Mouse (Mus musculus) left cerebral cortex, postnatal 25 days (tissue): Measurements from ENCODE around the gene Coro7. TPM values are rescaled to one million over a fixed set of nuclear protein-coding genes. Genes with fewer than 3 reads are reported as not detected.
"Not testable (repeated sequence)": the region's sequence is repeated elsewhere in the genome, so short reads cannot be mapped to it uniquely, and the experiment has no call there.

Source experiments
- DNase-seq, 2 experiments: peaks; one replicate each; pipeline ENCODE4 v3.0.0; 2022; ENCODE audit warnings: low spot score in 2 of 2, mixed read lengths in 1 of 2
- intact Hi-C: fragments of 180-260 bp; cut with DNase I; formaldehyde crosslinking; loops from one replicate; pipeline ENCODE4 v1.15.1; 2025
- total RNA-seq, 2 experiments: library from RNA; stranded (reverse); gene quantifications; 2 replicates each; pipeline ENCODE4 v1.2.3; 2021

The Coro7 gene
- total RNA-seq, 2 experiments from 2014 or later: 82.0 to 92.7 TPM

DNA sequence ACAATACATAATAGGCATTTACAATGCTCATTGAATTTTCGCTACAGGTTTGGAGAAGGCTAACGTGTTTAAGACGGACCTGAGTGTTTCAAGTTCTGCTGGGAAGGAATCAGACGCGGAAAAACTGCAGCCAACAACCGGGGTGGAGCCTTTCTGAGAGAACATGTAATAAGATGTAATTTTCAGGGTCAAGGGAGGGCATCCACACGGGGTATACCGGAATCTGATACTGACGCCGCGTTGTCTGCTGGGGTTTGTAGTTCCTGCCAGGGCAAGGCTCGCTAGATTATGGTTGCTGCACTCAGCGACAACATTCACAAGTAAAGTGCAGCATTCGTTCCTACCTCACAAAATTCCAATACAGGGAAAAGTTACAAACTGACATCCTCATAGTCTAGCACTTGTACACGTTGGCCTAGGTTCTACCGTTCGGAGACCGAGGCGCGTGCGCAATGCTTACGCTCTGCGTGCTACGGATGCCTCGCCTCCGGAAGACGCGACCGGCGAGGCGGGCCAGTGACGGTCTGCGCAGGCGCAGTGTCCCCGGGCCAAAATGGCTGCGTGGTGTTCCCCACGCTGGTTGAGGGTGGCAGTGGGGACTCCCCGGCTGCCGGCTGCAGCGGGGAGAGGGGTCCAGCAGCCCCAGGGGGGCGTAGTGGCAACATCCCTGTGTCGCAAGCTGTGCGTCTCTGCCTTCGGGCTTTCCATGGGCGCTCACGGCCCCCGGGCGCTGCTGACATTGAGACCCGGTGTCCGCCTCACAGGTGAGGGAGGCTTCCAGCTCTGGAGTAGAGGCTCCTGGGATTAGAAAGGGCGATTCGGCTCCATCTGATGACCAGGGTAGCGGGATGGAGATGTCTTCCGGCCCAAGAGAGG, 4.2 kb upstream of the Coro7 start:
- peak; percentile 96 to 98 for DNase-seq
- intact Hi-C loops: no loop called here

- intact Hi-C loops: no loop called here
These were observed 3.6 kb upstream of the Coro7 start for GRCm38 (mm10) chr16:4683193-4683580.

DNA sequence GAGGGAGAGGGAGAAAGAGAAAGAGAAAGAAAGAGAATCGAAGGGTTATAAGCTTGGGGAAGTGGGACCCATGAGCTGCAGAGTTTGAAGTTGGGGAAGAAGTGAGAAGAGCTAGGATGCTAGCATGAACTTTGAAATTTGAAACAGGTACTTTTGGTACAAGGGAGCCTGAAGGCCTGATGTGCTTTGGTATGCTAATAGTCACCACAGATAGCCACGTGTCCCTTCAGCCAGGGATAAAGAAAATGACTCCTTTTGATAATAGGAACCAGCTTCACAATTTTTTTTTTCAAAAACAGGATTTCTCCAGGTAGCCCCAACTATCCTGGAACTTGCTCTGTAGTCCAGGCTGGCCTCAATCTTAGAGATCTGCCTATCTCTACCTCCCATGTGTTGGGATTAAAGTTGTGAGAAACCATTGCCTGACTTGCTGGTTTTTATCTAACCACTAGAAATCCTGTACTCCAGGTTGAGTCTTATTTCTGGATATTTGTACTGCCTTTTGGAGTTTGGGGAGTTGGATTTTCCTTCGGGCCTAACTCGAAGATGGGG, 3.1 kb upstream of the Coro7 start:
- no peak for DNase-seq
- intact Hi-C loops: no loop called here

More at GRCm38 (mm10) chr16:4683193-4683580, 3.6 kb upstream of the Coro7 start:
- no peak for DNase-seq

GRCm38 (mm10) chr16:4680922-4681455, 1.4 kb upstream of the Coro7 start:
- not testable (repeated sequence) for DNase-seq

DNA sequence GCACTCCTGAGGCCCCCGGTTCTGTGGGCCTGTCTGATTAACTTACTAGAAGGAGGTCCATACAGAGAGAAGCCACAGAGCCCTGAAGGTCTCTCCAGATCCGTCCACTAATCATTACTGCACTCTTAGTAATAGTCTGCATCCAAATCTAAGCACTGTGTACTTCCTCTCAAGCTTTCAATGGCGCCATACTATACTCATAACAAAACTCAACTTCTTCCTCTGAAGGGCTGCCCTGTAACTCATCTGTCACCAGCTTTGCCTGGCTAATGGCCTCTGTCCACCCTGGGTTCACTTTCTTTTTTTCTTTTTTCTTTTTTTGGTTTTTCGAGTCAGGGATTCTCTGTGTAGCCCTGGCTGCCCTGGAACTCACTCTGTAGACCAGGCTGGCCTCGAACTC, 1.5 kb downstream of the Coro7 start:
- intact Hi-C loops: no loop called here
- no peak for DNase-seq

More at GRCm38 (mm10) chr16:4680922-4681455, 1.4 kb upstream of the Coro7 start:
- intact Hi-C loops: not testable (repeated sequence)

GRCm38 (mm10) chr16:4676836-4677235, 2.7 kb downstream of the Coro7 start:
- no peak for DNase-seq
- intact Hi-C loops: no loop called here

DNA sequence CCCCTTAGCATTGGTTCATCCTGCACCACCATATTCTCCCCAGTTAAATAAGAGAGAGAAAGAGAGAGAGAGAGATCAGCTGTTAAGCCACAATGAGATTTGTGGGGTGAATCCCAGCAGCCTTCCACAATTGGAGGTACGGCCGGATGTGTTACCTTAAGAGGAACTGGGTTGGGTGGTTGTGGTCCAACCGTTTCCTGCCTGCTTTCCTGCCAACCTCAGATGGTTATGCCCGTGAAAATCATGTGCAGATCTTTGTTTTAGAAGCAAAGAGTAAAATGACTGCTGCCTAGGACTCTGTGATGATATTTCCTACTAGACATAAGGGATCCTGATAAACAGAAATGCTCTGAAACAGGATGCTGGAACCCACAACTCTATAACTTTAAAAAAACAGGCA, 5.5 kb downstream of the Coro7 start:
- DNase-seq: no peak
- intact Hi-C loops: no loop called here

DNA sequence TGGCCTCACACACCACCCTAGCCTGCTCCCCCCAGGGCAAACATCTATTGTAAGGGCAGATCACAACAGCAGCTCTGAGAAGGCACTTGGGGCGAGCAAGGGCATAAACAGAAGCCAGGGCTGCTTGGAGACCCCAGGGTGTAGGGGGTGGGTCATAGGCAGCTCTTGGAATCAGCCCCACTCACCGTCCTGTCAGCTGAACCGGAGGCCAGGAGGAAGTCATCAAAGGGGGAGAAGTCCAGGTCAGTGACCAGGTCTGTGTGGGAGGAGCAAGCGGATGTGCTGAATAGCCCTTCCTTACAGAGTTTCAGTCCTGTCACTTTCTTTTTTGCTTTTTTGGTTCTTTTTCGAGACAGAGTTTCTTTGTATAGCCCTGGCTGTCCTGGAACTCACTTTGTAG, 9.3 kb downstream of the Coro7 start:
- DNase-seq: no peak
- intact Hi-C loops: no loop called here

DNA sequence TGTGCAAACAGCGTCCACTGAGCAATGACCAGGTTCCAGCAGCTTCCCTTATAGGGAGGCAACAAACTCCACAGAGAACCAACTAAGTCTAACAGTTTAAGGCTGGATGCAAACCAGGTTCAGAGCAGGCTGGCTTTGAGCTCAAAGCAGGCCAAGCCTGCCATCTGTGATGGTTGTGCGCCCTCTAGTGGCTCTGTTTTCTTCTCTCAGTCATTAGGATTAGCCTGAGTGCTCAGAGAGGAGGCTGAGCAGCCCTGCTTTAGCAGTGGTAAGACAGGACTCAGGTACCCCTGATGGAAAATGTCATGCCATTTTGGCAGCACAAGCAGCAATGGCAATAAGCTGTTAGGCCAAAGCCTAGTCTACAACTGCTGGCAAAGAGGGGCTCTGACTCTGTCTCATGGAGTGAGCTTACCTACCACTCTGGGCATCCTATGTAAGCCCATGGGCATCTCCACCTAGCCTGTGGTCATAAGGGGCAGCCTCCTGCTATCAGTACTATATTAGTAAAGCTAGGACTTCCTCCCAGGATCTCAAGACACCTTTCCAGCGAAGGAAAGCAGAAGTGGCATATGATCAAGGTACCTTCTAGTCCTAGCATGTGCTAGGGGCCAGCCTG, 12.3 kb downstream of the Coro7 start:
- DNase-seq: peak; percentile 88 to 93
- intact Hi-C loops: loop anchor here (1.0 to 5.0 kb wide), 2 partner anchors 37 to 105 kb away; no protein-coding TSS in a partner anchor

DNA sequence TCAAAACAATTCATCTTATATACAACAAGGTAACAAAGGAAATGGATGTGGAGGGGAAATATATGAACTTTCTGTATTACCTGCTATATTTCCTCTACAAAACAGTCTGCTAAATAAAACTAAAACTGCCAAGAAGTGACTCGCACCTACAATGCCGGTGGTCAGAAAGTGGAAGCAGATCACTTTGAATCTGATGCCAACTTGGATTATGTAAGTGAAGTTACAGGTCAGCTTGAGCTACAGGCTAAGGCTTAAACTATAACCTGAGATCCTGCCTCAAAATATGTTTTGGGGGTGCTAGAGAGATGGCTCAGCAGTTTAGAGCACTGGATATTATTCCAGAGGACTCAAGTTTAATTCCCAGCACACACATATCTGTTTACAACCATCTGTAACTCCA, 13.9 kb downstream of the Coro7 start:
- no peak for DNase-seq

GRCm38 (mm10) chr16:4663806-4664205, 15.8 kb downstream of the Coro7 start:
- intact Hi-C loops: no loop called here
- DNase-seq: no peak

More for the DNA sequence above, 13.9 kb downstream of the Coro7 start:
- intact Hi-C loops: loop anchor here (5.0 kb wide), 1 partner anchor 103 kb away; no protein-coding TSS in a partner anchor

DNA sequence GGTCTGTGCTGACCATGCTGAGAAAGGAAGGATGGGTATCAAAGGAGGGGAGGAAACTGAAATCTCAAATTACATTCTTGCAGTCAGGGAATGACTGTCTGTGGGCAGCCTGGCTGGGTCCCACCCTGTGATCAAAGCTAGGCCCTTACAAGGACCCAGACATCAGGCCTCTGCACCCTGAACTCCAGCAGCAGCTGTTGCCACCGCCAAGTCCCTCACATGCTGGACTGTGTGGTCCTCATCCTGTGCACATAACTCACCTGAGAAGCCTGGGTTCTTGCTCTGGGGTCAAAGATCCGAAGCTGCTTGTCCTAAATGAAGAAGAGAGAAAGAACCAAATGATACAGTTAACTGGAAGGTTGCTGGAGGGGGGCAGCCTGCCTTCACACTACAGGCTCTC, 18.0 kb downstream of the Coro7 start:
- DNase-seq: no peak
- intact Hi-C loops: no loop called here

GRCm38 (mm10) chr16:4659326-4659725, 20.3 kb downstream of the Coro7 start:
- no peak for DNase-seq
- intact Hi-C loops: no loop called here

- peak in 1 of 2 experiments; percentile 70 for DNase-seq
- intact Hi-C loops: loop anchor here (1.0 kb wide), 1 partner anchor 17 kb away; no protein-coding TSS in a partner anchor
These were observed 20.8 kb downstream of the Coro7 start for GRCm38 (mm10) chr16:4658781-4659245.

GRCm38 (mm10) chr16:4656571-4657081, 23.0 kb downstream of the Coro7 start:
- no peak for DNase-seq
- intact Hi-C loops: no loop called here

- intact Hi-C loops: no loop called here
- DNase-seq: no peak
These were observed 23.6 kb downstream of the Coro7 start for GRCm38 (mm10) chr16:4655764-4656570.

DNA sequence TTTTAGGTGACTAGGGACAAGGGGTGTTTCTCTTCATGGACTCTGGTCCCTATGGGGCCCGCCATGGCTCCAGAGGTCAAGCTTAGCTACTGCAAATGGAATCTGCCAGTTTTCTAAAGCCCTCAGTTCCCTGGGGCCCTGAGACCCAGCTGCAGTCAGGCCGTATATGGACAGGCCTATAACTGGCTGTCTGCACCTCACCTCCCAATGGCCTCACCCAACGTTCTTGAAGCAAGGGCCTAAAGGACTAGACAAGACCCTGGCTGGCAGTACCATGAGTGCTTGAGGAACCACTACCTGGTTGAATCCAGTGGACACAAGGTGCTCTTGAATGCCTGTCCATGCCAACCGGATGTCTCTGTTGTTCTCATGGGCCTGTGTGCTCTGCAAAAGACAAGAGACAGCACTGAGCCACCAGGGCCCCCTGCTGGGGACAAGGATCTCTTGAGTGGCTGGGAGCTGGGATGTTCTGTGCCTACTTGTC, 24.3 kb downstream of the Coro7 start:
- no peak for DNase-seq
- intact Hi-C loops: no loop called here

- no peak for DNase-seq
- intact Hi-C loops: no loop called here
These were observed 24.9 kb downstream of the Coro7 start for GRCm38 (mm10) chr16:4654706-4655105.
